28 mouse cellular contexts compared by ENCODE assay signal in the genomic region with DNA sequence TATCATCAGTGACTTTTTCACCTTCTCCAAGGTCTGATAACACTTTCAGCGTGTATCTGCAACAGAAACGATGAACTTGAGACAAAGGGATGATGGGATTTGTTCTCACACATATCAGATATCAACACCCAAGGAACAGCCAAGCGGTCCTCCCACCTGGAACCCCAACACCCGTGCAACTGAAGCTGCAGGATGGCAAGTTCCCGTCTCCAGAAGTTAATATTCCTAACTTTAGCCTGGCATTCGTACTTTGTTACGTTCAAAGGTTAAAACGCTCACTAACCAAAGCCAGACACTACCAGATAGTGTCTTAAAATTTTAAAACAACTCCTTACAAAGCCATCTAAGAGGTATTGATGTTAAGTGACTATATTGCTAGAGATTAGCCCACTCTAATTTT. TPM values are rescaled to one million over a fixed set of nuclear protein-coding genes. Genes with fewer than 3 reads are reported as not detected.
A peak's percentile ranks its signal among the peaks of the same experiment; 100 is the strongest.
DNase-seq lines count a peak whose midpoint lies in the region; ATAC-seq and TF ChIP-seq lines count a peak whose summit lies in the region.
"Had no signal": no experiment of that assay in that cellular context is flagged by ENCODE, and none has a peak within 500 bp of the region (broad histone marks: within the 10 kb centered on the region; RNA-seq: fewer than 3 reads in every experiment).

No protein-coding gene starts in this region.

- no peak overlapping the region for H3K27ac ChIP-seq in intestine, embryonic 14.5 days (ENCODE audit: low read depth)
- no peak overlapping the region for H3K27ac ChIP-seq in intestine, embryonic 15.5 days
- peak overlapping the region; percentile 65 for H3K27ac ChIP-seq in kidney, adult 2 months (ENCODE audit: insufficient read depth, low read depth, low read length)
- H3K27ac ChIP-seq in kidney, embryonic 16.5 days (ENCODE audit: low read length): no peak overlapping the region
- H3K27ac ChIP-seq: embryonic facial prominence, embryonic 10.5 days; embryonic facial prominence, embryonic 13.5 days; forebrain, embryonic 12.5 days; forebrain, embryonic 15.5 days; heart, embryonic 15.5 days; hindbrain, embryonic 10.5 days; hindbrain, embryonic 13.5 days had no signal

- no peaks in the 10 kb centered on the region for H3K9me3 ChIP-seq in intestine, embryonic 14.5 days (ENCODE audit: control insufficient read depth, low read length)
- H3K9me3 ChIP-seq in intestine, embryonic 15.5 days: no peaks in the 10 kb centered on the region
- H3K9me3 ChIP-seq in kidney, embryonic 16.5 days (ENCODE audit: low read length): no peaks in the 10 kb centered on the region
- H3K9me3 ChIP-seq: embryonic facial prominence, embryonic 10.5 days; embryonic facial prominence, embryonic 13.5 days; forebrain, embryonic 12.5 days; forebrain, embryonic 15.5 days; heart, embryonic 12.5 days; heart, embryonic 15.5 days; hindbrain, embryonic 10.5 days; hindbrain, embryonic 13.5 days had no signal

- H3K4me1 ChIP-seq in intestine, embryonic 14.5 days (replicated peaks; ENCODE audit: control insufficient read depth, insufficient read depth, low read length): no peaks in the 10 kb centered on the region
- H3K4me1 ChIP-seq in intestine, embryonic 15.5 days (replicated peaks): no peaks in the 10 kb centered on the region
- peaks cover 4% of the 10 kb centered on the region; the same call in 1 of the 2 replicates for H3K4me1 ChIP-seq in kidney, adult 2 months (ENCODE audit: control insufficient read depth, insufficient read depth, low read length)
- H3K4me1 ChIP-seq in kidney, embryonic 16.5 days (ENCODE audit: insufficient read depth, low read length): no peaks in the 10 kb centered on the region
- H3K4me1 ChIP-seq: embryonic facial prominence, embryonic 10.5 days; embryonic facial prominence, embryonic 13.5 days; forebrain, embryonic 12.5 days; forebrain, embryonic 15.5 days; heart, embryonic 12.5 days; heart, embryonic 15.5 days; hindbrain, embryonic 10.5 days; hindbrain, embryonic 13.5 days had no signal

- no peak overlapping the region for H3K4me2 ChIP-seq in intestine, embryonic 14.5 days (ENCODE audit: low read length)
- H3K4me2 ChIP-seq in intestine, embryonic 15.5 days (replicated peaks): no peak overlapping the region
- H3K4me2 ChIP-seq in kidney, embryonic 16.5 days (replicated peaks; ENCODE audit: low read depth, low read length): no peak overlapping the region
- H3K4me2 ChIP-seq: embryonic facial prominence, embryonic 13.5 days; forebrain, embryonic 12.5 days; forebrain, embryonic 15.5 days; heart, embryonic 12.5 days; heart, embryonic 15.5 days; hindbrain, embryonic 13.5 days had no signal

- DNase-seq in intestine, embryonic 14.5 days (ENCODE audit: low spot score): peak; percentile 29
- peak; percentile 82 for DNase-seq in kidney, adult 2 months
- peak; percentile 39 for DNase-seq in kidney, postnatal 14 days
- no peak for DNase-seq in cerebellum, adult 18-20 months
- DNase-seq in adrenal gland, postnatal 36 days: no peak
- DNase-seq: adrenal gland, adult 8-10 months; adrenal gland, postnatal 25 days; cerebellum, adult 2 months; cerebellum, adult 9-11 months; cerebellum, postnatal 25 days; embryo, embryonic 11 days; gastrocnemius, postnatal 25 days; heart, adult 18-20 months; heart, postnatal 10 days; heart, postnatal 36 days had no signal

- no peaks in the 10 kb centered on the region for H3K36me3 ChIP-seq in intestine, embryonic 14.5 days (ENCODE audit: control insufficient read depth, insufficient read depth, low read length)
- H3K36me3 ChIP-seq in intestine, embryonic 15.5 days: no peaks in the 10 kb centered on the region
- H3K36me3 ChIP-seq in kidney, adult 2 months (ENCODE audit: control insufficient read depth, insufficient read depth, low read length): no peaks in the 10 kb centered on the region
- H3K36me3 ChIP-seq in kidney, embryonic 16.5 days (ENCODE audit: insufficient read depth, low read length): no peaks in the 10 kb centered on the region
- H3K36me3 ChIP-seq: embryonic facial prominence, embryonic 10.5 days; embryonic facial prominence, embryonic 13.5 days; forebrain, embryonic 12.5 days; forebrain, embryonic 15.5 days; heart, embryonic 12.5 days; heart, embryonic 15.5 days; hindbrain, embryonic 10.5 days; hindbrain, embryonic 13.5 days had no signal

- H3K27me3 ChIP-seq in intestine, embryonic 14.5 days (replicated peaks; ENCODE audit: control insufficient read depth, insufficient read depth, low read length): no peaks in the 10 kb centered on the region
- H3K27me3 ChIP-seq in intestine, embryonic 15.5 days (replicated peaks): no peaks in the 10 kb centered on the region
- H3K27me3 ChIP-seq in kidney, adult 2 months (replicated peaks; ENCODE audit: control insufficient read depth, insufficient read depth, low read length): no peaks in the 10 kb centered on the region
- H3K27me3 ChIP-seq in kidney, embryonic 16.5 days (ENCODE audit: insufficient read depth, low read length): no peaks in the 10 kb centered on the region
- H3K27me3 ChIP-seq: embryonic facial prominence, embryonic 13.5 days; forebrain, embryonic 12.5 days; forebrain, embryonic 15.5 days; heart, embryonic 12.5 days; heart, embryonic 15.5 days; hindbrain, embryonic 13.5 days had no signal

- 92% methylated on average over 8 of the region's 8 CpGs for WGBS in intestine, embryonic 14.5 days
- 94% methylated on average over 8 of the region's 8 CpGs for WGBS in intestine, embryonic 15.5 days
- 56% methylated on average over 8 of the region's 8 CpGs for WGBS in kidney, adult 2 months
- WGBS in kidney, embryonic 16.5 days: 71% methylated on average over 8 of the region's 8 CpGs

- no peak for ATAC-seq in intestine, embryonic 14.5 days (replicated peaks; ENCODE audit: low FRiP score, low TSS enrichment, low read depth)
- ATAC-seq in intestine, embryonic 15.5 days: no peak
- no peak for ATAC-seq in kidney, embryonic 16.5 days (ENCODE audit: low FRiP score, low TSS enrichment)
- ATAC-seq: activated CD4-positive, CD25-positive, alpha-beta regulatory T cell, adult 4 months; forebrain, embryonic 15.5 days had no signal

- TF ChIP-seq CTCF in kidney, adult 2 months (conservative IDR thresholded peaks at IDR 0.05; ENCODE audit: insufficient read depth, insufficient read length, low read depth, low read length): no peak

- no peak overlapping the region for H3K9ac ChIP-seq in intestine, embryonic 14.5 days (ENCODE audit: low read length)
- H3K9ac ChIP-seq in intestine, embryonic 15.5 days: no peak overlapping the region
- no peak overlapping the region for H3K9ac ChIP-seq in kidney, embryonic 16.5 days (replicated peaks; ENCODE audit: low read length)
- H3K9ac ChIP-seq: embryonic facial prominence, embryonic 13.5 days; forebrain, embryonic 12.5 days; forebrain, embryonic 15.5 days; heart, embryonic 12.5 days; heart, embryonic 15.5 days; hindbrain, embryonic 13.5 days had no signal

- no peak overlapping the region for H3K4me3 ChIP-seq in intestine, embryonic 14.5 days (ENCODE audit: low read depth, low read length)
- H3K4me3 ChIP-seq in intestine, embryonic 15.5 days (replicated peaks): no peak overlapping the region
- H3K4me3 ChIP-seq in kidney, adult 2 months (ENCODE audit: insufficient read depth, low read depth, low read length): no peak overlapping the region
- no peak overlapping the region for H3K4me3 ChIP-seq in kidney, embryonic 16.5 days (ENCODE audit: low read length)
- H3K4me3 ChIP-seq: embryonic facial prominence, embryonic 10.5 days; embryonic facial prominence, embryonic 13.5 days; erythroblast, embryonic 14.5 days; forebrain, embryonic 12.5 days; forebrain, embryonic 15.5 days; heart, embryonic 12.5 days; heart, embryonic 15.5 days; hindbrain, embryonic 10.5 days; hindbrain, embryonic 13.5 days had no signal

- no peak for TF ChIP-seq POLR2A in kidney, adult 2 months (IDR thresholded peaks at IDR 0.05; ENCODE audit: low read depth, low read length)

RNA-seq across cellular contexts. Expression of gene Trpc1, which starts 11.2 kb away (rescaled TPM):
- polyA plus RNA-seq in intestine, embryonic 14.5 days (2014; fragmentation: Nextera tagmentation; extraction: Ambion mirVana): 5.7 and 6.5 TPM in 2 replicates
- polyA plus RNA-seq in intestine, embryonic 15.5 days (2015; fragmentation: Nextera tagmentation; extraction: Ambion mirVana): 2.5 and 3.0 TPM in 2 replicates
- 11.6 and 13.6 TPM in 2 replicates for polyA plus RNA-seq in kidney, adult 2 months (2012; rRNA removed)
- polyA plus RNA-seq in kidney, embryonic 16.5 days (2015; fragmentation: Nextera tagmentation; extraction: Ambion mirVana): 3.3 and 4.3 TPM in 2 replicates
- total RNA-seq in adrenal gland, postnatal 36 days (2021): 1 to 10 TPM; 2.9 to 4.1 TPM
- total RNA-seq: common myeloid progenitor, adult 5-6 weeks had no signal
- polyA plus RNA-seq: erythroblast, embryonic 14.5 days had no signal

Comparison
In these comparisons a context has a peak if more than half of its experiments do, and no peak if none do; other contexts are left out.
1. DNase-seq: peak in intestine, embryonic 14.5 days (single experiment), kidney, adult 2 months (single experiment) and kidney, postnatal 14 days (single experiment); none in cerebellum, adult 18-20 months (0 of 2) and adrenal gland, postnatal 36 days (0 of 2).